Mouse (Mus musculus): ENCODE measurements around the gene Zfp423.

The Zfp423 gene

DNA sequence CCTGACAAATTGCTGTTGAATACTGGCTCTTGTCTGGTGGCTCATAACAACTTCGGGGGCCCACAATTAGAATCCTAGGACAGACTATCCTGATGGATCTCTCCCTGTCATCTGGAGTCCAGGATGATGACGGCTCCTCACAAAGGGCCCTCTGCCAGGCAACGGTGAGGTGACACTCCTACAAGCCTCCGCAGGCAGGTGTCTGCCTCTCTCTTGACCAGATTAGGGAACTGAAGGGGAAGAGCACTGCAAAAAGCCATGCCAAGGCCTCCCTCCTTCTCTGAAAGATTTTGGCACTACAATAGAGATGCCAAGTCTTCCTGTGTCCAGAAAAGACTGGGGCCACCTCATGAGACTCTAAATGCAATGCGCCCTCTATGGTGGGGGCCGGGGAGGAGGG lies 7.1 kb downstream of the Zfp423 start:
- in situ Hi-C loops (cut with MboI; ENCODE audit: unreplicated experiment in 2 of 2), result no loop called here

DNA sequence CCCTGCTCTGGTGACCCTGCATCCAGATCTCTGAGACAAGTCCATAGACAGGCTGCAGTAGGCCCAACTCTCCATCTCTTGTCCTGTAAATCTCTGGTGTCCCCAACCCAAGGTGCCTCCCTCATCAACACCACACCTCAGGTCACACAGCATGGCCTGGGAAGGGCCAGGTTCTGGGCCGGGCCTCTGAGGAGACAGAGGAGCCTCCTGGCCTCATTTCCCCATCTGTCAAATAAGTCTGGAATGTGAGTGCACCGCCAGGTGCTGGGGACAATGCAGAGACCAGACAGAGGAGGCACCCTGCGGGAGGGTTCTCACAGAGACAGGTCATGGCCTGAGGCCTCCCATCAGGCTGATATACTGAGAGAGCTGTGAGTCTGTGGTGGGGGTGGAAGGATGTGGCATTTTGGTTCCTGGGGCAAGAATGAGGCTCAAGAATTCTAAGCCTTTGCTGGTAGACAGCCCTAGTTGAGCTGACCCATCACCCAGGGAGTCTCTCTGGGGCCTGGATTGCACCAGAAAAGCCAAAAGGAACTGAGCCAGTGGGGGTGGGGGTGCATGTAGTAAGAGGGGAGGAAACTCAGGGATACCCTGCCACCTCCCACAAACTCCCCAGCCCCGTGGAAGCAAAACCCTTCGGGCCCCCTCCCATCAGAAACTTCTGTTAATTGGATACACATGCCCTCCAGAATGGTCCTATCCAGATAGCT lies 15.0 kb downstream of the Zfp423 start:
- in situ Hi-C loops (cut with MboI; ENCODE audit: unreplicated experiment in 2 of 2), result no loop called here

- in situ Hi-C loops (cut with MboI; ENCODE audit: unreplicated experiment in 2 of 2), result no loop called here
Measured at GRCm38 (mm10) chr8:87943651-87944091, 15.7 kb downstream of the Zfp423 start.

- in situ Hi-C loops (cut with MboI; ENCODE audit: unreplicated experiment in 2 of 2), result no loop called here
Measured at GRCm38 (mm10) chr8:87940646-87941045, 18.7 kb downstream of the Zfp423 start.

DNA sequence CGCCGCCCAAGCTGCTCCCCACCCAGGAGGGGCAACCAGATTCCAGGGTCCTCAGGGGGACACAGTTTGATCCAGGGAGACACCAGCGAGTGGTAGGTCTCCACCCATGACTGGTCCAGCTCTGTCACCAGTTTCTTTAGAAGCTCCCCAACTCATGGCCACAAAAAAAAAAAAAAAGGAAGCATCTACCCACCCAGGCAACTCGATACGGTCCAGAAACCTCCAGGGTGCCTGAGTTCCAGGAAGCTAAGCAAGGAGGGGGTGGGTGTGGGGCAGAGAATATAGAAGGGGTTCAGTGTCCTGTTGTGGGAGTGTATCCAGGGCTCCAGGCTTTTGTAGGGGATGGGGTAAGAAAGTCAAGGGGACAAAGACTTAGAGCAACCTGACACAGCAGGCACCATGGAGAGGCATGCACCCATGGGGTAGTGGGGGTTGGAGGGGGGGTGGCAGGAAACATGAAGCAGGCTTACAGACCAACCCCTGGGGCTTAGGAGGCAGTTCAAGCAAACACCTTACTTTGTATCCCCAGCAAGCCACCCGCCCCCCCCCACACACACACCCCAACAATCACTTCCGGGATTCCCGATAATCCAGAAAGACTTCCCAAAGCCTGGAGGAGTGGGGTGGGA lies 20.0 kb downstream of the Zfp423 start:
- in situ Hi-C loops (cut with MboI; ENCODE audit: unreplicated experiment in 2 of 2), result no loop called here

- in situ Hi-C loops (cut with MboI; ENCODE audit: unreplicated experiment in 2 of 2), result no loop called here
Measured at GRCm38 (mm10) chr8:87938351-87939232, 20.8 kb downstream of the Zfp423 start.

GRCm38 (mm10) chr8:87937211-87937610 lies 22.2 kb downstream of the Zfp423 start:
- in situ Hi-C loops (cut with MboI; ENCODE audit: unreplicated experiment in 2 of 2), result no loop called here

- in situ Hi-C loops (cut with MboI; ENCODE audit: unreplicated experiment in 2 of 2), result no loop called here
Measured at GRCm38 (mm10) chr8:87935088-87935680, 24.2 kb downstream of the Zfp423 start.

GRCm38 (mm10) chr8:87934175-87934574 lies 25.2 kb downstream of the Zfp423 start:
- in situ Hi-C loops (cut with MboI; ENCODE audit: unreplicated experiment in 2 of 2), result no loop called here

DNA sequence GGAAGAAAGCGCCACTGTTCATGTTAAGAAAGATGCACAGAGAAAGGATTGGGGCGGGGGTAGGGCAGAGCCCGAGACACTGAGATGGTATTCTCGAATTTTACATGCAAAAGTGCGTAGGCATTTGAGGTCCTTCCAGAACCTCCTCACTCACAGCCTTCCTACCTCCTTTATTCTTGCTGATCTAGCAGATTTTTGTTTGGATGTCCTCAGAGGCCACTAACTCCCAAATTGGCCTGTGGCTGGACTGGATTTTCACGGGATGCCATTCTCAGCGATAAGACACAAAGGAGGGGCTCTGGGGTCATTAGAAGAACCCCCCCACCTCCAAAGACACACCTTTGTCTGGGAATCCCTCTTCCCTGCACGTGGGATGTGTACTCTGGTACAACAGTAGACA lies 25.6 kb downstream of the Zfp423 start:
- in situ Hi-C loops (cut with MboI; ENCODE audit: unreplicated experiment in 2 of 2), result no loop called here

- in situ Hi-C loops (cut with MboI; ENCODE audit: unreplicated experiment in 2 of 2), result no loop called here
Measured at GRCm38 (mm10) chr8:87928857-87929256, 30.5 kb downstream of the Zfp423 start.

GRCm38 (mm10) chr8:87927034-87927830 lies 32.2 kb downstream of the Zfp423 start:
- in situ Hi-C loops (cut with MboI; ENCODE audit: unreplicated experiment in 2 of 2), result no loop called here

GRCm38 (mm10) chr8:87926098-87926890 lies 33.1 kb downstream of the Zfp423 start:
- in situ Hi-C loops (cut with MboI; ENCODE audit: unreplicated experiment in 2 of 2), result no loop called here

DNA sequence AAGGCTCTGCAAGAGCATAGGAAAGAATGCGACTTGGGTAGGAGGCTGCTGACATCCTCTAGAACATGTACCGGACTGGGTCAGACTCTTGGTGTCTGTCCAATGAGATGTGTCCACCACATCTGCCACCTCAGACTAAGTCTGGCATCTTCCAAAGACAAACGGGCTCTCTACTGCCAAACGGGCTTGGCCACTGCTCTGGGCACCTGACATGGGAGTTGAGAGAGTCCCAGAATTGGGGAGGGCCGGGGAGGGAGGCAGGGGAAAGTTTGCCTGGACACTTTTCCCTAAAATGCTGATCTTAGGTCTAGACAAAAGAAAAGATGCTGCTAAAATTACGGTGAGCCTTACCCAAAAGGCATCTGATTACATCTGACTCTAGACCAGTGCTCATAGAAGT lies 36.5 kb downstream of the Zfp423 start:
- in situ Hi-C loops (cut with MboI; ENCODE audit: unreplicated experiment in 2 of 2), result no loop called here

DNA sequence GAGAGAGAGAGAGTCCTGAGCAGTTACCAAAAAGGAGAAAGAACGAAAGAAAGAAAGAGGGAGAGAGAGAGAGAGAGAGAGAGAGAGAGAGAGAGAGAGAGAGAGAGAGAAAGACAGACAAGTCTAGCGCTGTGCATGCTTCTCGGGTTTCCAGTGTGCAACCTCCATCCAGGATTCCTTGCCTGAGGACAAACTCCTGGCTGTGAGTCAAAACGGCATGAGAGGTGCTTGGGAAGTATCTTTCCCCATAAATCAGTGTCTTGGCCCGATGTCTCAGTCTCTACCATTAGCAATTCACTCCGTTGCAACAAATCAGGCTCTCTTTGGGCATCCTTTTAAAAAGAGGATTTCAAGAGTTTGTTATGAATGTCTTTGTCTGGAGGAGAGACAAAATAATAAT lies 36.9 kb downstream of the Zfp423 start:
- in situ Hi-C loops (cut with MboI; ENCODE audit: unreplicated experiment in 2 of 2), result no loop called here

DNA sequence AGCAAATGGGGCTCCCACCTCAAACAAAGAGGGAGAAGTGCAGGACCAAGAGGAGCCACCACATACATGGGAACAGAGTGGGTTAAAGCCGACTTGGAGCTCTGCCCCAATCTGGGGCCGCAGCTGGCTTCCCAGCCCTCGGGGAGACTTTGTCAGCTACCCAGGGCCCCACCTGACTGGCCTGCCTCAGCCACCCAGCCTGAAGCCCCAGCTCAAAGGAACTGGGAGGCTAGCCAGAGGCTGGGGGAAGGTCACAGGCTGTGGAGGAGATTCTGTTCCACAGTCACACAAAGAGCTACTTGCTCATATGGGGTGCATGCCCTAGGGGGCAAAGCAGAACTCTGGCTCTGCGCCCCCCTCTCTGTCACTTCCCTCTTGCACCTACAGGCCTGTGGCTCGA lies 41.4 kb downstream of the Zfp423 start:
- in situ Hi-C loops (cut with MboI; ENCODE audit: unreplicated experiment in 2 of 2), result no loop called here

- in situ Hi-C loops (cut with MboI; ENCODE audit: unreplicated experiment in 2 of 2), result no loop called here
Measured at GRCm38 (mm10) chr8:87915763-87916162, 43.6 kb downstream of the Zfp423 start.

DNA sequence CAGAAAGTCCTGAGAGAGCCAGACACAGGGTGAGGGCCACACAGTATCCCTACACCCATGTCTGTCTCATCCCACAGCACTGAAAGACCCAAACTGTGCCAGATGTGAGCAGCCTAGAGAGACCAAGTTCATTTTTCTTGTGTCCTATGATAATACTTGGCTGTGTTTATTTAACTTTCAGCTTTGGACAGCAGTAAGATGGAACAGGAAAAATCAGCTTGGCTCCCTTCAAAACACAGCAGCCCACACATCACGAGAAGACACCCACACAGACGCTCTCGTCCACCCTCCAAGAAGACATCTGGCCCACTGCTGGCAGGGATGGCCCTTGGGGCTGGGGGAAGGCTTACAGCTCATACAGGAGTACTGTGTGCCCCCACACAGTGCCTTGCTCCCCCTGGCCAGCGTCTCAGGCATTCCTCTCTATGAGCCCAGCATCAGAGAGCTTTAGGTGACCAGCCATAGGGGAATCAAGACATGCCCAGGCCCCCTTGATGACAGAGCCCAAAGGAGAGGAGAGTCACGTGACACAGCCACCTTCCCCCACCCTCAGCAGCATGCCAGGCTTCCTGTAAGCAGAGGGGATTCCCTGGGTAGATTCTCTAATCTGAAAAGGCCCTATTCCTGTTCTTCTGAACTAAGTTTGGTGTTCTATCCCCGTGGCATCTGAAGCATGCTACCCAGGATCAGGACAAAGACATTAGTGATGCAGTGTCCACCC lies 45.0 kb downstream of the Zfp423 start:
- in situ Hi-C loops (cut with MboI; ENCODE audit: unreplicated experiment in 2 of 2), result no loop called here

- in situ Hi-C loops (cut with MboI; ENCODE audit: unreplicated experiment in 2 of 2), result no loop called here
Measured at GRCm38 (mm10) chr8:87908940-87909339, 50.5 kb downstream of the Zfp423 start.

All from v-Abl transformed pro-B cells (cell line).